Mouse (Mus musculus) NIH3T3 (cell line): ENCODE measurements around the gene Sebox.

Source experiments
- DNase-seq: peaks from one replicate; pipeline ENCODE4 v3.0.0-alpha.2; 2012; ENCODE audit warnings: low read depth

Gene Sebox

GRCm38 (mm10) chr11:78534516-78534915, 31.3 kb downstream of the Sebox start:
- no peak for DNase-seq

DNA sequence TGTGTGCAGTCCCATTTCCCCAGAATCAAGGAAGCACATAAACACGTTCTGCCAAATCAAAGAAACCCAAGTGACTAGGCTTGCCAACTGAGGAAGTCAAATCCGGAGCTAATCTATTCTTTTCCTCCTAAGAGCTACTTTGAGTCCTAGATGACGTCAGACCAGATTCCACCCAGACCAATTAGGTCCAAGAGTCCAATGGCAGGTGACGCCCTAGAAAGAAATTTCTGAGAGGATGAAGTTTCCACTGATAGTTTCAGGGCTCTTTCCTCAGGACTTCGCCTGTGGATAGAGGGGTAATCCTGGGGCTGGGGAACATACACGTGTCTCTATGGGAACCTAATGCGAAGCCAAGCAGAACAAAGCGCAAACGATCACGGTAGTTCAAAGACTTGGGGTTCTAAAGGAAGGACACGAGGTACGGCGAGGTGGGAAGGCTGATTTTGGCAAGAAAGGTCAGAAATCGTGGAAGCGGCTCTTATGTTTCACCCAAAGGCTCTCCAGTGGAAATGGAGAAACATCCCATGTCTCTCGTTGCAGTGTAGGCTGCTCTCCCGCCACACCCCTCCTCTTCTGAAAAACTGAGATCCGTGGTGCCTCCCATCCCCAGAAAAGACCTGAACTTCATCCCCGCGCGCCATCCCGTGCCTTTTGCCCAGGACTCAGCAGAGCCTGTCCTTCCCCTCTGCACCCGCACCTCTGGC, 32.3 kb downstream of the Sebox start:
- peak; percentile 77 for DNase-seq

GRCm38 (mm10) chr11:78536080-78536689, 32.9 kb downstream of the Sebox start, which contains the start of the genes Tnfaip1 and Ift20:
TSS of gene Tnfaip1 (minus strand) at chr11:78536332.
TSS of gene Ift20 (plus strand) at chr11:78536361.
- DNase-seq = peak; percentile 99

DNA sequence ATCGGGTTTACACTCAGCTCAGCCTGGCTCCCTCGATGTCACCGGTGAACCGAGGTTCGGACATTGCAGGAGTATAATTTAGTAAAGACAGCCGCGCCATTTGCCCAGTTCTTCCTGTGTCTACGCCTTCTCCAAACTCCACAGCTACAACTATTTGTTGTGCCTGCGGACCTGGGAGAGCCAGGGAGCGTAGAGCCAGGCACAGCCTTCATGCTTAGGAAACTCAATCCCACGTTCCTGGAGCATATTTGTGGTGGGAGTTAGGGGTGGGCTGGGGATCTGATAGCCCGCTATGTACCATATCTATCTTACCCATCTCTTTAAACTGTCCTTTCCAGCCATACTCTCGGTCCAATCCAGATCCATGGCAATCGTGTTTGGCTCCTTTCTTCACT, 33.4 kb downstream of the Sebox start:
- DNase-seq = no peak

DNA sequence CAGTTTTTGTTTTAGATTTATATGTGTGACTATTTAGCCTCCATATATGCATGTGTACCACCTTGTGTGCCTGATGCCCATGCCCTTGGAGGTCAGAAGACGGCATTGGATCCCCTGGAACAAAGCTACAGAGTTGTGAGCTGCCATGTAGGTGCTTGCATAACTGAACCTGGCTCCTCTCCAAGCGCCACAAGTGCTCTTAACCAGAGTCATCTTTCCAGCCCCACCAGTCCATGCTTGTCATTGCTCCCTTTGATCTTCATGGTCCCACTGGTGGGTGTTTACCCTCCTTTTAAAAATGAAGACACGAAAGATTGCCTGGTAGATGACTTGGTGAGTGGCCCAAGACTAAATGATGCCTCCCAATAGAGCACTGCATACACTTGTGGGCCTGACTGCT, 37.1 kb downstream of the Sebox start:
- DNase-seq = no peak

DNA sequence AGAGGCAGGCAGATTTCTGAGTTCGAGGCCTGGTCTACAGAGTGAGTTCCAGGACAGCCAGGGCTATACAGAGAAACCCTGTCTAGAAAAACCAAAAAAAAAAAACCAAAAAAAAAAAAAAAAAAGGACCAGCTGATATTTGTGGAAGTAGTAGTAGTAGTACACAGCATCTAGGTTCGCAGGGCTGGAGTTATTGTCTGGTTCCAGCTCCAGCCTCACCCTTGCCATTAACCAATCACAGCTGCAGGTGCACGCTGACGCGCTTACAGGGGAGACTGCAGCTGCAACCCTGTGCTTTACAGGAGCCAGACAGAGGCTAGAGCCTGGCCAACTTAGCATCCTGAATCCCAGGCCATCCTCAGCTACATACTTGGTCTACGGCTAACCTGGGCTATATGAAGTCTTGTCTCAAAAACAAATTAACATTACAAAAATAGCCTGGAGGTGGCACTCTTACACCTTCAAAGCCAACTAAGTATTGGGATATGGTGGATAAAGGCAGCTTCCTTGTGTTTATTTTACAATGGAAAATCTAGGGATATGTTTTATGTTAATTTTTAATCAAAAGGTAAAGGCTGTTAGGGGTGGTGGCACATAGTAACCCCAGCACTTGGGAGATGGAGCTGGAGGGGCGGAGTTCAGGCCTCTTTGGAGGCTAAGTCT, 41.3 kb downstream of the Sebox start:
- no peak for DNase-seq

- DNase-seq = no peak
Observed at GRCm38 (mm10) chr11:78545181-78545580, 41.9 kb downstream of the Sebox start.

DNA sequence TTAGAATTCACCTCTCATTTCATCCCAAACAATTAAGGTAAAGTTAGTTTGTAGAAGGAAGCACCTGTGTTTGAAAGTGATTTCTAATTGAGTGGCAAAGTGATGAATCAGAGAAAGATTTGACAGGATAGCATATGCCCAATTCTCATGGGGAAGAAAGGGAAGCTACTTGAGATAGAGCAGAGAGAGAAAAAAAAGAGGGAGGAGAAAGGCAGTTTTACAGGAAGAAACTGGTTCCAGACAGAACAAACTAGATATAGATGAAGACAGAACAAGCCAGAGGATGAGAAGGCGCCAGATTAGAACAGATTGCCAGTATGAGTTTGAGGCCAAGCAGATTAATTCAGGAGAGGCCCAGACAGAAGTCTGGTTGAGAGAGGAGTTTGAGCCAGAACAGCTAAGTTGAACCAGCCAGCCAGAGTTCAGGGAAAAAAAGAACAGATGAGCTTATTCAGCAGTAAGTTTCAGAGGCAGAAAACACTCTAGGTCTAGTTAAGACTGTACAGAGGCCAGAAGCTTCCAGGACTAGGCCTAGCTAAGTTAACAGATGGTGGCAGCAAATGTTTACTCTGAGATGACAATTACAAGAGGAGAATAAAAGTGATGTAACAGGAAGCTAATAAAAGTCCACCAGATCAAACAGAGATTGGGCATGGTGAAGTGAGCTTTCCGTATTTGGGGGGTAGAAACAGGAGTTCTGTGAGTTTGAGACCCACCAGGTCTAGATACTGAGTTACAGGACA, 44.6 kb downstream of the Sebox start:
- DNase-seq = no peak

GRCm38 (mm10) chr11:78549491-78549987, 46.3 kb downstream of the Sebox start:
- no peak for DNase-seq

GRCm38 (mm10) chr11:78550168-78551058, 47.2 kb downstream of the Sebox start, which contains the start of gene Tmem97:
TSS of gene Tmem97 (minus strand) at chr11:78550777.
- DNase-seq = peak; percentile 98

GRCm38 (mm10) chr11:78551059-78551398, 47.8 kb downstream of the Sebox start:
- no peak for DNase-seq
